Mouse (Mus musculus) E14TG2a.4 (cell line): ENCODE data around the gene Gm45713.

ENCODE experiments used
- H3K27me3 ChIP-seq: 2 replicates; pipeline ENCODE4 v1.6.1; 2014; ENCODE audit warnings: low read length, control low read depth; ENCODE audit not compliant: insufficient read depth
- H3K36me3 ChIP-seq: 2 replicates; pipeline ENCODE4 v1.6.1; 2014; ENCODE audit warnings: low read length, control low read depth; ENCODE audit not compliant: insufficient read depth
- H3K4me1 ChIP-seq: replicated peaks from 2 replicates; pipeline ENCODE4 v1.6.1; 2014; ENCODE audit warnings: low read depth, low read length, control low read depth
- H3K4me3 ChIP-seq: replicated peaks from 2 replicates; pipeline ENCODE4 v1.5.1; 2014; ENCODE audit warnings: mild to moderate bottlenecking, low read length
- H3K9me3 ChIP-seq: 2 replicates; pipeline ENCODE4 v1.6.1; 2014; ENCODE audit warnings: low read length, control low read depth
- CTCF ChIP-seq: conservative IDR thresholded peaks from 2 replicates; pipeline ENCODE4 v1.5.1; 2014; ENCODE audit warnings: low read length
- NANOG ChIP-seq: IDR thresholded peaks from 2 replicates; pipeline ENCODE4 v1.6.1; 2014; ENCODE audit warnings: borderline replicate concordance, low read length, mixed read lengths
- POU5F1 ChIP-seq: IDR thresholded peaks from 2 replicates; pipeline ENCODE4 v1.6.1; 2014; ENCODE audit warnings: low read length, borderline replicate concordance

The Gm45713 gene

GRCm38 (mm10) chr7:45107052-45107645, 28.9 kb downstream of the Gm45713 start:
- peaks cover 82% of the 10 kb centered on the region for H3K4me1 ChIP-seq
- TF ChIP-seq POU5F1: no peak
- TF ChIP-seq CTCF: no peak
- TF ChIP-seq NANOG: no peak
- H3K27me3 ChIP-seq: no peaks in the 10 kb centered on the region
- H3K36me3 ChIP-seq: 0 out of 2 replicates have a peak, but pooled peaks cover 4% of the 10 kb centered on the region
- H3K9me3 ChIP-seq: no peaks in the 10 kb centered on the region
- H3K4me3 ChIP-seq: peak overlapping the region; percentile 41

GRCm38 (mm10) chr7:45106441-45106840, 29.6 kb downstream of the Gm45713 start:
- peaks cover 8% of the 10 kb centered on the region; the same call in 1 of the 2 replicates for H3K36me3 ChIP-seq
- peaks cover 81% of the 10 kb centered on the region for H3K4me1 ChIP-seq
- peak overlapping the region; percentile 41 for H3K4me3 ChIP-seq
- no peaks in the 10 kb centered on the region for H3K27me3 ChIP-seq
- no peak for TF ChIP-seq CTCF
- no peak for TF ChIP-seq NANOG
- TF ChIP-seq POU5F1: no peak
- H3K9me3 ChIP-seq: no peaks in the 10 kb centered on the region

DNA sequence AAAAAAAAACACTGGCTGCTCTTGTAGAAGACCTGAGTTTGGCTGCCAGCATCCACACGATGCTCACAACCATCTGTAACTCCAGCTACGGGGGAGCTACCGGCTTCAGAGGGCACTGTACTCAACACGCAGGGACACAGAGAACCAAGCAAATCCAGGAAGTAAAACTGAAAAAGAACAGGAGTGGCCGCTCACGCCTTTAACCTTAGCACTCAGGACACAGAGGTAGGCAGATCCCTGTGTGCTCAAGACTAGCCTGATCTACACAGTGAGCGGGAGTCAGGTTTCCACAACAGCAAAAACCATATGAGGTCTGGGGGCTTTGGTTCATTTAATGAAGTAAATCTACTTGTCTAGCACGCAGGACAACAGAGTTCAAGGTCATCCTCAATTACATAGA, 30.5 kb downstream of the Gm45713 start:
- TF ChIP-seq POU5F1: no peak
- TF ChIP-seq NANOG: no peak
- no peak for TF ChIP-seq CTCF

DNA sequence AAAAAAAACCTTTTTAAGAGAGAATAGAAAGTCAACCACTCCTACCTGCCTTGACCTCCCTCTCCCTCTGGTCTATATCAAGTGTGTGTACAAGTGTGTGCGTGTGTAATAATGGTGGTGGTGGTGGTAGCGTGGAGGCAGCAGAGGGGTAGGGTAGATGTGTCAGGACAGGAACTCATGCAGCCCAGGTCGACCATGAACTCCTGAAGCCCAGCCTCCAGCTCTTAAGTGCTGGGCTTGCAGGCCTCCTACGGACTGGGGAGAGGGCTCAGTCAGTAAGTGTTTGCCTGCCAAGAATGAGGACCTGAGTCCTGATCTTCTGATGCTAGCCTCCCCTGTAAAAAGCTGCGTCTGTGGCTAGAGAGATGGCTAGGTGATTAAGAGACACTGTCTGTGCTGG, 31.1 kb downstream of the Gm45713 start:
- no peak overlapping the region for H3K4me3 ChIP-seq
- TF ChIP-seq NANOG (no peak), POU5F1 (no peak), CTCF (no peak)

More for the DNA sequence above, 30.5 kb downstream of the Gm45713 start:
- Histone ChIP-seq H3K27me3 (no peaks in the 10 kb centered on the region), H3K36me3 (peaks cover 8% of the 10 kb centered on the region; the same call in 1 of the 2 replicates), H3K9me3 (no peaks in the 10 kb centered on the region), H3K4me1 (peaks cover 73% of the 10 kb centered on the region), H3K4me3 (no peak overlapping the region)

DNA sequence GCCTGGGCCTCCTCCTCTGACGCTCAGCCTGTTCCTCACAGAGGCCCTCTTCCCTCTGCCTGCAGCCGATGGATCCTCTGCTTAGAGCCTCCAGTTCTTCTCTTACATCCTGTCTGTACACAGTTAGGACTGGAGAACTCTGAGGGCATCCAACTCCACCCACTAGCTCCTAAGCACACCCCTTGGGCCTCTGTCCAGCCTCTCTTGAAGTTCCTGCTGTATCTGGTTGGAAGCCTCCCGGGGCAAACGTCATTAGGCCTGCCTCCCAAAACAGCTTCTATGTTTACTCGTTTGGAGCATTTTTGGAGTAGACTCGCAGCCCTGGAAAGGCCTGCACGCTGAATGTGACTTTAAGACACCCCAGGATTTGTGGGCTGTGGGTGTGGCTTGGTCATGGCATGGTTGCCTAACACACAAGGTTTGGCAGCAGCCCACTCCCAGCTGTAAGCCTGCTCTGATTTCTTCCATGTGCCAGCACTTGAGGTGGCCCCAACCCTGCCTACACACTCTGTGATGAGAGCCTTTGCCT, 32.3 kb downstream of the Gm45713 start, which contains the start of gene Fcgrt:
Gene Fcgrt (minus strand): TSS at position 200 of the 529 bp plus-strand sequence.
- Histone ChIP-seq H3K4me3 (no peak within 1 kb of the TSS), H3K27me3 (no peaks in the 10 kb centered on the region), H3K36me3 (peaks cover 8% of the 10 kb centered on the region; the same call in 1 of the 2 replicates), H3K9me3 (no peaks in the 10 kb centered on the region), H3K4me1 (peaks cover 63% of the 10 kb centered on the region)
- TF ChIP-seq POU5F1: no peak
- TF ChIP-seq CTCF: no peak
- TF ChIP-seq NANOG: no peak

More for the DNA sequence above, 31.1 kb downstream of the Gm45713 start:
- peaks cover 8% of the 10 kb centered on the region; the same call in 1 of the 2 replicates for H3K36me3 ChIP-seq
- H3K27me3 ChIP-seq: no peaks in the 10 kb centered on the region
- no peaks in the 10 kb centered on the region for H3K9me3 ChIP-seq
- peaks cover 68% of the 10 kb centered on the region for H3K4me1 ChIP-seq

GRCm38 (mm10) chr7:45102940-45103585, 33.0 kb downstream of the Gm45713 start:
- no peak for TF ChIP-seq CTCF
- TF ChIP-seq NANOG: no peak
- no peak for TF ChIP-seq POU5F1
- Histone ChIP-seq H3K9me3 (no peaks in the 10 kb centered on the region), H3K4me3 (no peak overlapping the region), H3K36me3 (peaks cover 8% of the 10 kb centered on the region; the same call in 1 of the 2 replicates), H3K4me1 (peaks cover 64% of the 10 kb centered on the region), H3K27me3 (no peaks in the 10 kb centered on the region)

GRCm38 (mm10) chr7:45102441-45102840, 33.6 kb downstream of the Gm45713 start:
- no peaks in the 10 kb centered on the region for H3K27me3 ChIP-seq
- H3K4me3 ChIP-seq: no peak overlapping the region
- peaks cover 69% of the 10 kb centered on the region for H3K4me1 ChIP-seq
- H3K9me3 ChIP-seq: no peaks in the 10 kb centered on the region
- H3K36me3 ChIP-seq: peaks cover 8% of the 10 kb centered on the region; the same call in 1 of the 2 replicates
- TF ChIP-seq POU5F1: no peak
- TF ChIP-seq CTCF: no peak
- no peak for TF ChIP-seq NANOG

GRCm38 (mm10) chr7:45100046-45100445, 36.0 kb downstream of the Gm45713 start:
- TF ChIP-seq POU5F1 (no peak), CTCF (no peak), NANOG (no peak)
- no peaks in the 10 kb centered on the region for H3K27me3 ChIP-seq
- no peak overlapping the region for H3K4me3 ChIP-seq
- H3K9me3 ChIP-seq: no peaks in the 10 kb centered on the region
- peaks cover 8% of the 10 kb centered on the region; the same call in 1 of the 2 replicates for H3K36me3 ChIP-seq
- H3K4me1 ChIP-seq: peaks cover 64% of the 10 kb centered on the region
